8 mouse cellular contexts compared by ENCODE assay signal in the genomic region with DNA sequence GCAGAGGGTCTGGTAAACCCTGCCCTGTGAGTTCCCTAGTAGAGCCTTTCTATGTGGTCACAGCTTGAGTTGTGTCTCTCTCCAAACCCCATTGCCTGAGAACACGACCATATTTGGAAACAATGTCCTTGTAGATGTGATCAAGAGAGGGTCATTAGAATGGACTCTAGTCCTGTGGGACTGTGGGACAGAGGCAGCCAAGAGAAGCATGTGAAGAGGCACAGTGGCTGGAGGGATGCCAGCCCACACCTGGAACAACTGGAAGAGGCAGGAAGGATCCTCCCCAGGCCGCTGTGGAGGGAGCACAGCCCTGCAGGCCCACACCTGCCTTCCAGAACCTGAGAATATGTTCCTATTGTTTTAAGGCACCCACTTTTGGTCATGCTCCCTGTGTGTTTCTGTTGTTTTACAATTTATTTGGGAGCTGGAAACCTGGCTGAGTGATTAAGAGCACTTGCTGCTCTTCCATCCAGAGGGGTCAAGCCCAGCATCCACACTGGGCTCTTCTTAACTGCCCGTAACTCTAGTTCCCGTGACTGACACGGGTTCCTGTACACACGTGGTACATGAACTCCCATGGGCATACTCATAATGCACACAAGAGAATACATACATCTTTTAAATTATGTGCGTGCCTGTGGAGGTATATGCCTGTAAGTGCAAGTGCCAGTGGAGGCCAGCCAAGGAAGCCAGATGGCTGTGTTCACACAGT. TPM values are rescaled to one million over a fixed set of nuclear protein-coding genes. Genes with fewer than 3 reads are reported as not detected.
DNase-seq lines count a peak whose midpoint lies in the region; ATAC-seq and TF ChIP-seq lines count a peak whose summit lies in the region.

No protein-coding gene starts in this region.

- H3K9ac ChIP-seq in heart, adult 2 months (ENCODE audit: low read depth, low read length) = no peak overlapping the region
- H3K9ac ChIP-seq in lung, embryonic 14.5 days = no peak overlapping the region
- no peak overlapping the region for H3K9ac ChIP-seq in forebrain, embryonic 16.5 days (replicated peaks; ENCODE audit: low read depth, low read length)

- H3K4me1 ChIP-seq in heart, adult 2 months (ENCODE audit: control insufficient read depth, insufficient read depth, low read length) = peaks cover 15% of the 10 kb centered on the region
- peaks cover 15% of the 10 kb centered on the region for H3K4me1 ChIP-seq in lung, embryonic 14.5 days (ENCODE audit: insufficient read depth)
- H3K4me1 ChIP-seq in lung, adult 2 months (ENCODE audit: control insufficient read depth, insufficient read depth, low read length) = peaks cover 18% of the 10 kb centered on the region
- peaks cover 23% of the 10 kb centered on the region for H3K4me1 ChIP-seq in forebrain, embryonic 16.5 days (replicated peaks; ENCODE audit: control insufficient read depth, insufficient read depth, low read length)
- peaks cover 14% of the 10 kb centered on the region for H3K4me1 ChIP-seq in olfactory bulb, adult 2 months (ENCODE audit: control insufficient read depth, insufficient read depth, low read length)

- peaks cover 2% of the 10 kb centered on the region; the same call in 1 of the 2 replicates for H3K36me3 ChIP-seq in heart, adult 2 months (ENCODE audit: control insufficient read depth, insufficient read depth, low read length)
- peaks cover 23% of the 10 kb centered on the region for H3K36me3 ChIP-seq in lung, embryonic 14.5 days (ENCODE audit: insufficient read depth)
- peaks cover 7% of the 10 kb centered on the region; the same call in 1 of the 2 replicates for H3K36me3 ChIP-seq in forebrain, embryonic 16.5 days (ENCODE audit: control insufficient read depth, insufficient read depth)

- H3K9me3 ChIP-seq in lung, embryonic 14.5 days (ENCODE audit: low read depth, low read length) = no peaks in the 10 kb centered on the region
- no peaks in the 10 kb centered on the region for H3K9me3 ChIP-seq in forebrain, embryonic 16.5 days (ENCODE audit: control insufficient read depth, low read length)

- H3K79me2 ChIP-seq in heart, adult 2 months (replicated peaks; ENCODE audit: control insufficient read depth, insufficient read depth, low read length) = no peaks in the 10 kb centered on the region

- peak overlapping the region; percentile 64 for H3K27ac ChIP-seq in heart, adult 2 months
- H3K27ac ChIP-seq in lung, embryonic 14.5 days (ENCODE audit: low read depth) = peak overlapping the region; percentile 89
- peak overlapping the region; percentile 80 for H3K27ac ChIP-seq in forebrain, embryonic 16.5 days (ENCODE audit: low read length)
- peak overlapping the region; percentile 66 for H3K27ac ChIP-seq in olfactory bulb, adult 2 months (ENCODE audit: insufficient read depth, low read depth, low read length)

- no peak for TF ChIP-seq CTCF in heart, adult 2 months (IDR thresholded peaks at IDR 0.05)
- TF ChIP-seq CTCF in lung, embryonic 14.5 days (IDR thresholded peaks at IDR 0.05; ENCODE audit: low read depth) = no peak
- no peak for TF ChIP-seq CTCF in lung, adult 2 months (IDR thresholded peaks at IDR 0.05; ENCODE audit: insufficient read depth, low read length)
- no peak for TF ChIP-seq CTCF in olfactory bulb, adult 2 months (IDR thresholded peaks at IDR 0.05; ENCODE audit: insufficient read depth, low read depth, low read length)

- WGBS in heart, adult 2 months = 74% methylated on average over 7 of the region's 7 CpGs
- 83% methylated on average over 7 of the region's 7 CpGs for WGBS in lung, embryonic 14.5 days
- 74% methylated on average over 7 of the region's 7 CpGs for WGBS in lung, adult 2 months
- 73% methylated on average over 7 of the region's 7 CpGs for WGBS in forebrain, embryonic 16.5 days
- WGBS in olfactory bulb, adult 2 months = 81% methylated on average over 7 of the region's 7 CpGs

- no peaks in the 10 kb centered on the region for H3K27me3 ChIP-seq in heart, adult 2 months (ENCODE audit: control insufficient read depth, insufficient read depth, low read length)
- H3K27me3 ChIP-seq in lung, embryonic 14.5 days (ENCODE audit: insufficient read depth, low read length) = no peaks in the 10 kb centered on the region
- no peaks in the 10 kb centered on the region for H3K27me3 ChIP-seq in forebrain, embryonic 16.5 days (replicated peaks; ENCODE audit: control insufficient read depth, insufficient read depth, low read length)

- no peak overlapping the region for H3K4me2 ChIP-seq in lung, embryonic 14.5 days
- H3K4me2 ChIP-seq in forebrain, embryonic 16.5 days (ENCODE audit: low read length) = no peak overlapping the region

- no peak for ATAC-seq in lung, embryonic 14.5 days (ENCODE audit: insufficient read depth)
- peak; percentile 5; the same call in 1 of the 2 replicates for ATAC-seq in forebrain, embryonic 16.5 days

- intact Hi-C loops in heart, adult 2 months (cut with DNase I) = no loop called here

- H3K4me3 ChIP-seq in heart, adult 2 months = no peak overlapping the region
- H3K4me3 ChIP-seq in lung, embryonic 14.5 days (ENCODE audit: low read depth, low read length) = no peak overlapping the region
- H3K4me3 ChIP-seq in lung, adult 2 months (replicated peaks; ENCODE audit: extremely low read depth, low read depth, low read length) = no peak overlapping the region
- no peak overlapping the region for H3K4me3 ChIP-seq in forebrain, embryonic 16.5 days (replicated peaks; ENCODE audit: low read length)
- no peak overlapping the region for H3K4me3 ChIP-seq in olfactory bulb, adult 2 months (ENCODE audit: insufficient read depth, low read depth, low read length)

- TF ChIP-seq EP300 in heart, adult 2 months (IDR thresholded peaks at IDR 0.05; ENCODE audit: insufficient read depth, low read depth, low read length) = 0 out of 2 replicates have a peak, but pooled peaks have one; percentile 23

- TF ChIP-seq POLR2A in heart, adult 2 months (IDR thresholded peaks at IDR 0.05; ENCODE audit: insufficient read depth, low read depth, low read length) = no peak
- TF ChIP-seq POLR2A in lung, adult 2 months (IDR thresholded peaks at IDR 0.05; ENCODE audit: borderline replicate concordance, extremely low read depth, low read depth, low read length) = no peak
- TF ChIP-seq POLR2A in olfactory bulb, adult 2 months (IDR thresholded peaks at IDR 0.05; ENCODE audit: insufficient read depth, low read depth, low read length) = no peak

- DNase-seq in heart, adult 2 months = peak in 1 of 2 experiments; percentile 47
- no peak for DNase-seq in heart, adult 9 months (ENCODE audit: low spot score in 2 of 2)
- DNase-seq in lung, embryonic 14.5 days = no peak
- no peak for DNase-seq in lung, adult 2 months
- no peak for DNase-seq in thymus, postnatal 10 days (ENCODE audit: low spot score in 2 of 2)
- DNase-seq in adrenal gland, adult 8-10 months = no peak

RNA-seq across cellular contexts. Expression of gene Cyth1, which starts 5.2 kb away (rescaled TPM):
- 10 to 100 TPM; 54.1 to 56.0 TPM for total RNA-seq in heart, adult 2 months (2021)
- polyA plus RNA-seq in heart, adult 2 months (2012; rRNA removed) = 30.7 and 39.6 TPM in 2 replicates
- polyA plus RNA-seq in lung, embryonic 14.5 days (2014; fragmentation: Nextera tagmentation; extraction: Ambion mirVana) = 10.5 and 11.5 TPM in 2 replicates
- 23.1 and 24.0 TPM in 2 replicates for polyA plus RNA-seq in lung, adult 2 months (2012; rRNA removed)
- 32.1 and 35.2 TPM in 2 replicates for polyA plus RNA-seq in forebrain, embryonic 16.5 days (2015; fragmentation: Nextera tagmentation; extraction: Ambion mirVana)
- polyA plus RNA-seq in olfactory bulb, adult 2 months (2012; ENCODE audit: insufficient read depth, insufficient read length, low replicate concordance, missing spikeins) = not detected in 2 replicates
- total RNA-seq in adrenal gland, adult 8-10 months (2022) = 10 to 100 TPM; 23.4 to 28.1 (median 24.4) TPM

RNA-seq across cellular contexts. Expression of gene Usp36, which starts 36.4 kb away (rescaled TPM):
- total RNA-seq in heart, adult 2 months (2021) = 10 to 100 TPM; 13.1 to 15.5 TPM
- 10.3 and 14.6 TPM in 2 replicates for polyA plus RNA-seq in heart, adult 2 months (2012; rRNA removed)
- polyA plus RNA-seq in lung, embryonic 14.5 days (2014; fragmentation: Nextera tagmentation; extraction: Ambion mirVana) = 18.7 and 19.9 TPM in 2 replicates
- polyA plus RNA-seq in lung, adult 2 months (2012; rRNA removed) = 18.2 and 19.0 TPM in 2 replicates
- polyA plus RNA-seq in forebrain, embryonic 16.5 days (2015; fragmentation: Nextera tagmentation; extraction: Ambion mirVana) = 15.8 and 20.2 TPM in 2 replicates
- polyA plus RNA-seq in olfactory bulb, adult 2 months (2012; ENCODE audit: insufficient read depth, insufficient read length, low replicate concordance, missing spikeins) = not detected in 2 replicates
- 10 to 100 TPM; 21.0 to 36.9 (median 28.9) TPM for total RNA-seq in adrenal gland, adult 8-10 months (2022)

Comparison
In these comparisons a context has a peak if more than half of its experiments do, and no peak if none do; other contexts are left out.
1. RNA of gene Usp36, which starts 36.4 kb away (polyA plus RNA-seq): 15.8 to 20.2 TPM in forebrain, embryonic 16.5 days, 18.7 to 19.9 TPM in lung, embryonic 14.5 days, 18.2 to 19.0 TPM in lung, adult 2 months and 10.3 to 14.6 TPM in heart, adult 2 months; not detected in olfactory bulb, adult 2 months; every median in the first group is over 10 times any median in the second.
2. Peak in every context shown above with its lines, with median percentiles within 50 percentile points of each other: H3K27ac ChIP-seq.